Mouse (Mus musculus) hindlimb bud, embryonic 11.5 days (tissue): ENCODE data around the gene Mrpl55.

Experiments used
- DNase-seq: peaks from one replicate; pipeline ENCODE4 v3.0.0-alpha.2; 2012; ENCODE audit warnings: low read depth, low spot score; ENCODE audit errors: extremely low spot score

Mrpl55 gene

GRCm38 (mm10) chr11:59226787-59227603 lies 24.7 kb downstream of the Mrpl55 start:
- DNase-seq: no peak

DNA sequence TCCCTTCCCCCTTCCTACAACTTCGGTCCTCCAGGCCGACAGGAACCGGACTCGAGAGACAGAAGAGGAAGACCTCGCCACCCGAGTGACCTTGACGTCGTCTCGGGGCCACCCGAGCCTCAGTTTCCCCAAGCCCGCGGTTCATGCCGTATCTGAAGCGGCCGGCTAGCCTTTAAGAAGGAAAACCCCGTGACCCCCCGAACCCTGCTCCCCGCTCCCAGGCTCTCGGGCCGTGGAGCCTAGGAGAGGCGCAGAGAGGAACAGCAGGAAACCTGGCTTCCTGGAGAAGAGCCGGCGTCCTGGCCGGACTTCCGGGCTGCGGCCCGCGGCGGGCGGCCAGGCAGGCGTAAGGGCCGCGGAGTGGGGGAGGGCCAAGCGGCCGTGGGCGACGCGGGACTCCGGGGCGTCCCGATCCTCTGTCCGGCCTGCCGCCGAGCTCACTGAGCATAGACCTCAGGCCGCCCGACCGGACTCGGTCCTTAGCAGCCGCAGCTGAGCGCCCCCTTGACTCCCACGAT lies 25.4 kb downstream of the Mrpl55 start:
- no peak for DNase-seq

GRCm38 (mm10) chr11:59228122-59228953 lies 26.1 kb downstream of the Mrpl55 start, which contains the start of gene Arf1:
Gene Arf1 (minus strand): TSS chr11:59228270.
- DNase-seq: peak; percentile 92

GRCm38 (mm10) chr11:59230144-59230760 lies 28.0 kb downstream of the Mrpl55 start:
- no peak for DNase-seq

DNA sequence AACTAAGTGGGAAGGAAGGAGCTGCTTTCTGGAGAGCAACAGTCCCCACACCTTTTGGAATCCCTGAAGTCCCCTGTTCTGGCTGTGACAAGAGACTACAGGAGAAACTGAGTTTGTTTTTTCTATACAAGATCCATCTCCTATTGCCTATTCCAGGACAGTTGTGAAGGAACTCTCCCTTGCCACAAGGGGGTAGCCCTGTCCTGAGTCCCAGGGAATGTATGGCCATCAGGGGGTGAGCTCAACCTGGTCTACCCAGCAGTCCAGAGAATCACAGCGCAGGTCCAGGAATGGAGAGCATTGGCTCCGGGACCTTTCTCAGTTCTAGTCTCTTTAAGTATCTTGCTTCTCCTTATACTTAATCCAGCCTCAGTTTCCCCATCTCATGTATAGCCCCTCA lies 30.5 kb downstream of the Mrpl55 start:
- DNase-seq: no peak

DNA sequence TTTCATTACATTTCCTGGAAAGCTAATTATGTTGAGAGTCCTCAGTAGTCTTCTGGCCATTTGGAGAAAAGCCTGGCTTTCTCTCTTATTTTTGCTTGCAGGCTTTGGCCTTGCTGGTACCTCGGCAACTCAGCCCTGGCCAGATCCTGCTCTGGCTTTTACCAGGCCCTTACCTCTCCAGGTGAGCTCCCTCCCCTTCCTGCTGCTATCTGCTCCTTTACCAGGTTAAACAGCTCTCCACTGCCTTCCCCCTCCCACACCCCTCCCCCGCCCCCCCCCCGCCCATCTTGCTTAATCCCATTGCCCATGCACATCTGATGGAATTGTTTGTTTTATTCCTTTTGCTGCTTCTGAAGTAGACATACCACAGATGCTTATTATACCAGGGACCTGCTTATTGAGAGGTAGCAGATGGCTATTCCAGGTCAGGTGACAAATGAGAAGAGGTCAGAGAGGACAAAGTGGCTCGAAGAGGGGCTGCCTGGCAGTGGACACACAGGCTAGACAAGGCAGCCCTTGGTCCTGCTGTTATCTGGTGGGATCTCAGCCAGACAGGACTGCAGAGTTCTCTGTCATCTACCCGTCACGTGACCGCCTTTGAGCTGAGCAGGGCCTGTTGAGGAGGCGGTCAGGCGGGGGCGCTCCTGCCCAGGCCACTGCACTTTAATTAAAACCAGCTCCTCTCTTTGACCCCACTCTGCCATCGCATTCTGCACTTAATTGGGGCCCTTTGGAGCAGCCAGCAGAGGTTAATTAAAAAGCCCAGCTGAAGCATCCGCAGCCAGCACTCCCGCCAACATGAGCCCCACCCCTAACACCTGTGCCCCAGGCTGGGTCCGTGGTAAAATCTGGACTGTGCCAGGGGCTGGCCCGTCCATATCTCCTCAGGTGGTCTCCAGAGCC lies 36.5 kb downstream of the Mrpl55 start:
- DNase-seq: peak; percentile 49

DNA sequence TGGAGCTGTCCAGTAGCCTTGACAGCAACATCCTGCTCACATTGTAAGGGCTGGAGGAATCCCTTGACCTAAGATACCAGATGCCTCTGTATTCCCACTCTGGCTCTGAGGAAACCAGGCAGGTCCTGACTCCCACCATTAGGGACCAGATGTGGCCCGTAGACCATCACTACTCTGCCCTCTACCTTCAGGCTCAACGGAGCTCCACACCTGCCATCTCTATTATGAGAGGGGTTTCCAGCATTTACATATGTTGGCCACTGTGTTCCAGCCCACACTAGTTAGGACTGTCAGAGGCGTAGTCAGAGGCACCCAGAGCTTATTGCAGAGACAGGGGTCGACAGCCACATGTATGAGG lies 37.1 kb downstream of the Mrpl55 start:
- DNase-seq: no peak

DNA sequence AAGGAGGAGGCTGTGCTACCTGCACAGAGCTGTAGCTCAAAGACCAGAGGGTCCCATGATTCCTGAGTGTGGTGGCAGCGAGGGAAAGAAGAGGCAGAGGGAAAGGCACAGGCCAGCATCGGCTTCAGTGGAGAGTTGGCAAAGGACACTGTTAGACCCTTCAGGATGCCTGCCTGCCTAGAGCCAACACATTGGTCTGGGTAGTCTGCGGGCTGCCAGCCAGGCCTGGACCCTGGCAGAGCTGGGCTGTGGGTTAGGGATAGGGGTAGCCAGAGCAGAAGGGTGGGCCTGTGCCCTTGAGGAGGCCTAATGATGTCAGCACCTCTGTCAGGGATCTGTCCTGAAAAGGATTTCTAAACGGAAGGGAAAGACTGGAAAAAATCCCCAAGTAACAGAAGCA lies 37.5 kb downstream of the Mrpl55 start:
- no peak for DNase-seq

GRCm38 (mm10) chr11:59241841-59242240 lies 39.6 kb downstream of the Mrpl55 start:
- DNase-seq: no peak

GRCm38 (mm10) chr11:59243856-59244255 lies 41.6 kb downstream of the Mrpl55 start:
- DNase-seq: no peak

DNA sequence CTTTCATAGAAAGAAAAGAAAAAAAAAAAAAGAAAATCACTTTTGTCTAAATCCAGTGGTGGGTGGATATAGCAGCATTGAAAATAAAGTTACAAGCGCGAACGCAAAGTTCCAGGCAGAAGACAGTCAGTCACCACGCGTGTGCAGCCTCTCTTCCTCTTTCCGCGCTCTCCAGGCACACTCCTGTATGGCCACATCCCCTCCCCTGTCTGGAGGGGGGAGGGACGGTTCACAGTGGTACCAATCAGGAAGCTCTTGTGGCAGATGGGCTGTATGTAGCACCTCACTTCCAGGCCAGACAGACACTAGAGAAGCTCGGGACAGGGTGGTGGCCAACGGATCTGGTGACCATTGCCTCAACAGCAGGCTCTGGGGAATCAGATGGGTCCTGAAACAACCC lies 45.8 kb downstream of the Mrpl55 start:
- no peak for DNase-seq
